14 mouse cellular contexts compared by ENCODE assay signal in the genomic region with DNA sequence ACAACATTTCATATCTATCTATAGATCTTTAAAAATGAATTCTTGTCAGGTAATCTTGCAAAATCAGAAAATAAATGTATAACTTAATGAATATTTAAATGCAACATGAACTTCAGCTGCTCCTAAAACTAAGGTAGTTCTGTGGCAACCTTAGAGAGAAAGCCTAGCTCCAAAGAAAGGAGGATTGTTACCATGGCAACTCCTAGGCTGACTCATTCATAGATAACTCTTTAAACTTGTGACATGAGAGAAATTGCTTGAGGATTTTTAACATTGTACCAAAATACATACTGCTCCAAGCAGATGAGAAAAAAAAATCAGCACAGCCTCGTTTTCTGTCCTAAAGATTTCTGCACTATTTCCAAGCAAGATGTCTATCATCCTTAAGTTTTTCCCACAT.
DNase-seq lines count a peak whose midpoint lies in the region; ATAC-seq and TF ChIP-seq lines count a peak whose summit lies in the region.
"Had no signal": no experiment of that assay in that cellular context is flagged by ENCODE, and none has a peak within 500 bp of the region (broad histone marks: within the 10 kb centered on the region; RNA-seq: fewer than 3 reads in every experiment).

No protein-coding gene starts in this region.

- ATAC-seq in frontal cortex, adult (ENCODE audit: low TSS enrichment), result peak; percentile 91
- ATAC-seq: intestine, embryonic 15.5 days had no signal

- no peak for DNase-seq in frontal cortex, postnatal 14 days (ENCODE audit: low spot score in 2 of 2)
- DNase-seq in left cerebral cortex, adult 18-20 months (ENCODE audit: low spot score in 2 of 2), result peak; percentile 24 to 27
- DNase-seq in left cerebral cortex, postnatal 36 days (ENCODE audit: low spot score in 2 of 2), result no peak
- peak; percentile 58 for DNase-seq in brain, embryonic 14.5 days (ENCODE audit: low read depth)
- DNase-seq in left cerebral cortex, postnatal 25 days (ENCODE audit: low spot score in 2 of 2), result peak; percentile 47 to 89
- DNase-seq in kidney, postnatal 10 days, result no peak
- DNase-seq: adrenal gland, postnatal 25 days; cerebellum, adult 9-11 months; gastrocnemius, postnatal 14 days; heart, adult 2 months; liver, embryonic 13.5 days; thymus, postnatal 4 days had no signal

- no peak for TF ChIP-seq CTCF in brain, embryonic 14.5 days (IDR thresholded peaks at IDR 0.05; ENCODE audit: borderline replicate concordance, extremely low read depth, insufficient read depth, insufficient read length)

- intact Hi-C loops in left cerebral cortex, postnatal 36 days (cut with DNase I), result no loop called here
- intact Hi-C loops in left cerebral cortex, postnatal 25 days (cut with DNase I), result no loop called here

- TF ChIP-seq POLR2A in brain, embryonic 14.5 days (IDR thresholded peaks at IDR 0.05; ENCODE audit: borderline replicate concordance, extremely low read depth, insufficient read depth, insufficient read length, poor library complexity, severe bottlenecking), result no peak

Comparison
In these comparisons a context has a peak if more than half of its experiments do, and no peak if none do; other contexts are left out.
1. DNase-seq: peak in left cerebral cortex, adult 18-20 months (2 of 2), brain, embryonic 14.5 days (single experiment) and left cerebral cortex, postnatal 25 days (2 of 2); none in frontal cortex, postnatal 14 days (0 of 2), left cerebral cortex, postnatal 36 days (0 of 2) and kidney, postnatal 10 days (single experiment).